Mouse (Mus musculus) bone marrow macrophage, adult 2 months (primary cell): Measurements from ENCODE around the gene Lgi4. TPM values are rescaled to one million over a fixed set of nuclear protein-coding genes. Genes with fewer than 3 reads are reported as not detected.

Experiments used
- H3K27ac ChIP-seq: 2 replicates; pipeline ENCODE4 v1.5.1; 2012; ENCODE audit warnings: low read depth, low read length; ENCODE audit not compliant: insufficient read depth
- H3K4me1 ChIP-seq: 2 replicates; pipeline ENCODE4 v1.6.1; 2012; ENCODE audit warnings: low read length; ENCODE audit not compliant: control insufficient read depth, insufficient read depth
- H3K4me3 ChIP-seq: 2 replicates; pipeline ENCODE4 v1.5.1; 2012; ENCODE audit warnings: mild to moderate bottlenecking, low read length, moderate library complexity; ENCODE audit not compliant: insufficient read depth
- CTCF ChIP-seq: IDR thresholded peaks from 2 replicates; pipeline ENCODE4 v1.5.1; 2012; ENCODE audit warnings: low read depth, mild to moderate bottlenecking, low read length, moderate library complexity
- POLR2A ChIP-seq: IDR thresholded peaks from 2 replicates; pipeline ENCODE4 v1.6.1; 2012; ENCODE audit warnings: mild to moderate bottlenecking, low read depth, low read length, borderline replicate concordance
- polyA plus RNA-seq: library from polyadenylated mRNA; stranded (reverse); fragments of >200 nt; gene quantifications from 2 replicates; pipeline ENCODE4 v1.2.4, GENCODE M21; 2012; ENCODE audit not compliant: missing spikeins, insufficient read depth, insufficient read length

Lgi4 gene
- 0.27 and 0.78 TPM in 2 replicates for polyA plus RNA-seq

- TF ChIP-seq CTCF (peak; percentile 99), POLR2A (no peak)
- Histone ChIP-seq H3K4me1 (peaks cover 3% of the 10 kb centered on the region), H3K27ac (no peak within 1 kb of the TSS), H3K4me3 (no peak within 1 kb of the TSS)
These were observed at the start of gene Lgi4 for GRCm38 (mm10) chr7:31059108-31059507. Gene Lgi4, plus strand, starts transcription at chr7:31059342.

- H3K27ac ChIP-seq, result no peak overlapping the region
- TF ChIP-seq CTCF, result no peak
- TF ChIP-seq POLR2A, result no peak
These were observed 46.2 kb upstream of the Lgi4 start for GRCm38 (mm10) chr7:31012971-31013370.

GRCm38 (mm10) chr7:31017104-31017901, 41.8 kb upstream of the Lgi4 start:
- no peak for TF ChIP-seq POLR2A
- TF ChIP-seq CTCF, result no peak

More at GRCm38 (mm10) chr7:31012971-31013370, 46.2 kb upstream of the Lgi4 start:
- H3K4me1 ChIP-seq, result peaks cover 28% of the 10 kb centered on the region
- H3K4me3 ChIP-seq, result no peak overlapping the region

GRCm38 (mm10) chr7:31028609-31029008, 30.5 kb upstream of the Lgi4 start:
- Histone ChIP-seq H3K27ac (no peak overlapping the region), H3K4me3 (no peak overlapping the region), H3K4me1 (peaks cover 22% of the 10 kb centered on the region)
- TF ChIP-seq POLR2A (no peak), CTCF (no peak)

More at GRCm38 (mm10) chr7:31017104-31017901, 41.8 kb upstream of the Lgi4 start:
- peaks cover 27% of the 10 kb centered on the region for H3K4me1 ChIP-seq
- no peak overlapping the region for H3K27ac ChIP-seq
- H3K4me3 ChIP-seq, result no peak overlapping the region

- Histone ChIP-seq H3K4me3 (no peak overlapping the region), H3K4me1 (peaks cover 38% of the 10 kb centered on the region)
- TF ChIP-seq CTCF (peak; percentile 11; the same call in 1 of the 2 replicates), POLR2A (no peak)
These were observed 28.4 kb upstream of the Lgi4 start for GRCm38 (mm10) chr7:31030717-31031116.

GRCm38 (mm10) chr7:31031731-31032130, 27.4 kb upstream of the Lgi4 start:
- TF ChIP-seq CTCF, result no peak
- no peak for TF ChIP-seq POLR2A
- H3K4me3 ChIP-seq, result no peak overlapping the region
- H3K4me1 ChIP-seq, result peaks cover 42% of the 10 kb centered on the region
- H3K27ac ChIP-seq, result peak overlapping the region; percentile 80

More at GRCm38 (mm10) chr7:31030717-31031116, 28.4 kb upstream of the Lgi4 start:
- no peak overlapping the region for H3K27ac ChIP-seq

- Histone ChIP-seq H3K4me3 (no peak overlapping the region), H3K27ac (peak overlapping the region; percentile 75), H3K4me1 (peaks cover 51% of the 10 kb centered on the region)
- TF ChIP-seq POLR2A (no peak), CTCF (no peak)
These were observed 25.6 kb upstream of the Lgi4 start for GRCm38 (mm10) chr7:31033409-31034165.

GRCm38 (mm10) chr7:31034789-31035188, 24.4 kb upstream of the Lgi4 start:
- H3K27ac ChIP-seq, result peak overlapping the region; percentile 71
- H3K4me1 ChIP-seq, result peaks cover 54% of the 10 kb centered on the region
- TF ChIP-seq POLR2A, result no peak
- peak; percentile 62; the same call in 1 of the 2 replicates for TF ChIP-seq CTCF
- no peak overlapping the region for H3K4me3 ChIP-seq

- no peak overlapping the region for H3K27ac ChIP-seq
- H3K4me1 ChIP-seq, result peaks cover 56% of the 10 kb centered on the region
- TF ChIP-seq CTCF (no peak), POLR2A (no peak)
- no peak overlapping the region for H3K4me3 ChIP-seq
These were observed 23.9 kb upstream of the Lgi4 start for GRCm38 (mm10) chr7:31035291-31035690.
